8 mouse cellular contexts compared by ENCODE assay signal in the genomic region with DNA sequence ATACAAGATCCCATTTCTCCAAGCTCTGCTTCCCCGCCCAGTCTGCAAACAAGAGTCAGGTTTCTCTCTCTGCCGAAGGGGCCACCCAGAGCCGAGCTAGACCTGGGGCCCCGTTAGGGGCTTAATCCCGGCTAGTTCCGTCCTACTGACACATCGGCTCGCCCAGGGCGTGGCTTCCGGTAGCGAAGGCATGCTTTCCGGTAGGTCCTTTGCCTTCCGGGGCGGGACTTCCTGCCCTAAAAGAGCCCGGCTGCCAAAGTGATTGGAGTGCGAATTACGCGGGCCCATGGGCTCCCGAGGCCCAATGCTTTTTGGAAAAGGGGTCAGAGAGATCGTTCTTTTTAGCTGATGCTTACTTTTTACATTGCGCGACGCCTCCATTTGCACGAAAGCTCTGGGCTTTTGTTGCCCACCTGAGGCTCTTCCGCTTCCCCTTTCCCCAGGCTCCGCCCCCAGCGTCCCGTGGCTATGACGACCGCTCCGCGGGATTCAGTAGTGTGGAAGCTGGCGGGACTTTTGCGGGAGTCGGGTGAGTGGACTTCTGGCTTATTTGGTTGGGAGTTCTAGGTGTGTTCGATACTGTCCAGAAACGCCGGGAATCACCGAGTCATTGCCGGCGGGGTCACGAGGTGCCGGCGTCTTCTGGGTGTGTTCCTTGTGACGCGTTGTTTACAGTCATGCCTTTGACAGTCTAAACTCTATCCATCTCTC. TPM values are rescaled to one million over a fixed set of nuclear protein-coding genes. Genes with fewer than 3 reads are reported as not detected.
A peak's percentile ranks its signal among the peaks of the same experiment; 100 is the strongest.
DNase-seq lines count a peak whose midpoint lies in the region; ATAC-seq lines count a peak whose summit lies in the region.

Gene Stk11ip, plus strand, starts transcription at position 209 of the 711 bp plus-strand sequence.

- DNase-seq in adrenal gland, adult (ENCODE audit: inconsistent age in 2 of 2, low spot score in 1 of 2): peak; percentile 94 to 99
- DNase-seq in embryo, embryonic 10.5 days (ENCODE audit: low spot score): peak; percentile 99
- DNase-seq in gastrocnemius, postnatal 14 days: peak; percentile 95
- DNase-seq in left cerebral cortex, postnatal 10 days (ENCODE audit: extremely low spot score in 1 of 2, low spot score in 2 of 2): peak; percentile 88 to 95
- peak; percentile 90 for DNase-seq in right cerebral cortex, postnatal 25 days
- DNase-seq in urinary bladder, postnatal 4 days (ENCODE audit: low spot score in 2 of 2): peak; percentile 93 to 94

- intact Hi-C loops in gastrocnemius, postnatal 14 days (cut with DNase I; ENCODE audit: low total_unique reads): no loop called here
- intact Hi-C loops in left cerebral cortex, postnatal 10 days (cut with DNase I): no loop called here

- peak; percentile 93 for ATAC-seq in inflammation-experienced regulatory T-cells, adult 6 months
- ATAC-seq in megakaryocyte-erythroid progenitor cell, adult 5-6 weeks (replicated peaks; ENCODE audit: low FRiP score, low TSS enrichment, poor library complexity, severe bottlenecking): peak; percentile 98

RNA-seq across cellular contexts. Expression of gene Stk11ip, which starts in this region (rescaled TPM):
- total RNA-seq in gastrocnemius, postnatal 14 days (2021): 1 to 10 TPM; 5.5 to 6.3 TPM
- 10 to 100 TPM in 2 of 3 experiments, 1 to 10 TPM in 1; 6.5 to 11.9 (median 10.5) TPM for polyA plus RNA-seq in inflammation-experienced regulatory T-cells, adult 6 months (2017; shearing (Covaris generic))
- total RNA-seq in left cerebral cortex, postnatal 10 days (2021): 10 to 100 TPM; 29.4 to 29.7 TPM
- total RNA-seq in megakaryocyte-erythroid progenitor cell, adult 5-6 weeks (2014; fragmentation: Nextera tagmentation): 12.1 and 17.6 TPM in 2 replicates
- total RNA-seq in megakaryocyte-erythroid progenitor cell, adult 5-6 weeks (2017): 6.9 and 11.9 TPM in 2 replicates

Comparison
In these comparisons a context has a peak if more than half of its experiments do, and no peak if none do; other contexts are left out.
1. Peak in every context shown above with its lines: DNase-seq and ATAC-seq.